Mouse (Mus musculus): ENCODE measurements at regions not wholly inside any gene's neighbourhood (a gene's known extent, or its start where the extent isn't known, plus 50 kb on each side); places are given as distances from the start of the nearest gene placed in this dataset.

DNA sequence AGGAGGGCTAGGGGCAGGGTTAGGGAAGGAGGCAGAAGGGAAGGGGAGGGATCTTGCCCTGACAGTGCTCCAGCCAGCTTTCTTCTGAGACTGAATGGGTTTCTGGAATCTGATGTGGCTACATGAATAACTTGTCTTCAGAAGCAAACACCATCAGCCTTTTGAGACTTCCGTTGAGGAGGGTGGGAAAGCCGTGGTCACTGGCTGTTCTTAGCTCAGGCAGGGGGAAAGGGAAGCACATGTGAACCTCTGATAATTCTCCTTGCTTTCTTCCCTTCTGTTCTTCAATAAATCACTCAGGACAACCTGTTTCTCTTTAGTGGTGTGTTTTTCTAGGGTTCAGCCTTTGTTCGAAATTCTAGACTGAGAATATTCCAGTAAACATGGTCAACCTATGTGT is 148.9 kb downstream of the Bcl11a start:
- H3K36me3 ChIP-seq (ENCODE audit: control insufficient read depth, insufficient read depth, low read length), result no peaks in the 10 kb centered on the region
- DNase-seq (ENCODE audit: extremely low read depth, low read depth, low spot score), result no peak
- no peaks in the 10 kb centered on the region for H3K27me3 ChIP-seq (ENCODE audit: control insufficient read depth, insufficient read depth, low read length)
- no peaks in the 10 kb centered on the region for H3K4me1 ChIP-seq (ENCODE audit: control insufficient read depth, insufficient read depth, low read length)
- no peak overlapping the region for H3K4me3 ChIP-seq (ENCODE audit: insufficient read depth, low read depth, low read length)
- no peak overlapping the region for H3K9ac ChIP-seq (ENCODE audit: low read depth, low read length)
- H3K79me2 ChIP-seq (ENCODE audit: control insufficient read depth, insufficient read depth, low read length), result no peaks in the 10 kb centered on the region
- 76% methylated on average over 3 of the region's 3 CpGs for WGBS
- H3K27ac ChIP-seq (replicated peaks; ENCODE audit: insufficient read depth, low read depth, low read length), result no peak overlapping the region
- TF ChIP-seq CTCF (IDR thresholded peaks at IDR 0.05; ENCODE audit: low read depth, low read length), result no peak
- TF ChIP-seq POLR2A (IDR thresholded peaks at IDR 0.05; ENCODE audit: extremely low read depth, insufficient read depth, low read length), result no peak

DNA sequence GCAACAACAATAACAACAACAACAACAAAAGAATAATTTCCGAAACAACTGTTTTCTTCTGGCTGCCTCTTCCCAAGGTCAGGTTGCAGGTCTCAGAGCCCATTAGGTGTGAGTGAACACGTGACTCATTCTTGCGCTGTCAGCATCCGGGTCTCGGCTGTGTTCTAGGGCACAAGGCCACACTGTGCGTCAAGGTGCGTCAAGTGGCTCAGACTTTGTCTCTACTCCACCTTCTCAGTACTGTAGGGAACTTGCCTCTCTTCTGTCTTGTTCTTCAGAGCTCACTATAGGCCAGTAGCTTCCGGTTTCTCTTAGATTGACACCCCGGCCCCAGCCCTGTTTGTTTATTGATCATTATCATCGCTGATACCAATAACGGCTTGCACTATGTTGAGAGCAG is 155.5 kb downstream of the Bcl11a start:
- Histone ChIP-seq H3K27me3 (ENCODE audit: control insufficient read depth, insufficient read depth, low read length) (peaks cover 3% of the 10 kb centered on the region; the same call in 1 of the 2 replicates), H3K36me3 (ENCODE audit: control insufficient read depth, insufficient read depth, low read length) (no peaks in the 10 kb centered on the region), H3K79me2 (ENCODE audit: control insufficient read depth, insufficient read depth, low read length) (no peaks in the 10 kb centered on the region), H3K4me1 (ENCODE audit: control insufficient read depth, insufficient read depth, low read length) (no peaks in the 10 kb centered on the region), H3K27ac (replicated peaks; ENCODE audit: insufficient read depth, low read depth, low read length) (no peak overlapping the region), H3K4me3 (ENCODE audit: insufficient read depth, low read depth, low read length) (no peak overlapping the region), H3K9ac (ENCODE audit: low read depth, low read length) (no peak overlapping the region)
- DNase-seq (ENCODE audit: extremely low read depth, low read depth, low spot score), result no peak
- TF ChIP-seq CTCF (IDR thresholded peaks at IDR 0.05; ENCODE audit: low read depth, low read length) (no peak), POLR2A (IDR thresholded peaks at IDR 0.05; ENCODE audit: extremely low read depth, insufficient read depth, low read length) (no peak)
- 52% methylated on average over 11 of the region's 11 CpGs for WGBS

DNA sequence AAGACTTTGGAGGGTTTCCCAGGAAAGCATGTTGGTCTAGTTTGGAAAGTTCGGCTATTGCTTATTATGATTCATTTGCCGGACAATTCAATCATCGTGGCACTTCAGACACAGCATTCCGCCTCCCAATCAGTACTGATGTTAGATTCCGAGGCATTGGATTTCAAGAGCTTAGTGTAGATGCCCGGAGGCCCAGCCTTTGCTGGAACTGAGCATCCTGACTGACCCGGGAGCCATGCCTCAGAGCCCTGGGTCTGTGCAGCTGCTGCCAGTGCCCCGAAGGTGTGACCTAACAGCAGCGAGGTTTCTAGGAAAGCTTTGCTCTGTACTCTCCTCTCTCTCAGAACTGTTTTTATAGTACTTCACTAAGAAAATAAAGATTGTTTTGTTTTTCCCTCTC is 156.0 kb downstream of the Bcl11a start:
- Histone ChIP-seq H3K9ac (ENCODE audit: low read depth, low read length) (no peak overlapping the region), H3K79me2 (ENCODE audit: control insufficient read depth, insufficient read depth, low read length) (no peaks in the 10 kb centered on the region), H3K36me3 (ENCODE audit: control insufficient read depth, insufficient read depth, low read length) (no peaks in the 10 kb centered on the region), H3K27ac (replicated peaks; ENCODE audit: insufficient read depth, low read depth, low read length) (no peak overlapping the region), H3K4me1 (ENCODE audit: control insufficient read depth, insufficient read depth, low read length) (no peaks in the 10 kb centered on the region), H3K4me3 (ENCODE audit: insufficient read depth, low read depth, low read length) (no peak overlapping the region), H3K27me3 (ENCODE audit: control insufficient read depth, insufficient read depth, low read length) (peaks cover 3% of the 10 kb centered on the region; the same call in 1 of the 2 replicates)
- no peak for DNase-seq (ENCODE audit: extremely low read depth, low read depth, low spot score)
- 50% methylated on average over 9 of the region's 9 CpGs for WGBS
- TF ChIP-seq POLR2A (IDR thresholded peaks at IDR 0.05; ENCODE audit: extremely low read depth, insufficient read depth, low read length) (no peak), CTCF (IDR thresholded peaks at IDR 0.05; ENCODE audit: low read depth, low read length) (no peak)

DNA sequence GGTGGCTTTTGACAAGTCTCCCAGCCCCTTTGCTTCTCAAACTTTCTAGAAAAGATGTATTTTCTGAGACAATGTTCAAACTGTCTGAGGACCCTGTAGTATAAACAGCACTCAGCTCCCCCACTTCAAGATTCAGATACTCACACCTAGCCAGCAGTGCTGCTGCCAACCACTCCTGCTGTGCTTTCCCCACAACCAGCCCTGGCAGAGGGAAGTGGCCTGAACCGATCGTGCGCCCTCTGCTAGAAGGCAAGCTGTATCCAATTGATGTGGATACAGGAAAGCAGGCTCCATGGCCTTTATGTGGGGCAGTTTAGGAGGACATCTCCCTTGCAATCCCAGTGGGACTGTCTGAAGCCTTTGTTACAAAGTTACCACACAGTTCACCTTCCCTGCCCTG is 156.6 kb downstream of the Bcl11a start:
- no peak overlapping the region for H3K4me3 ChIP-seq (ENCODE audit: insufficient read depth, low read depth, low read length)
- WGBS, result 71% methylated on average over 3 of the region's 3 CpGs
- H3K36me3 ChIP-seq (ENCODE audit: control insufficient read depth, insufficient read depth, low read length), result no peaks in the 10 kb centered on the region
- no peak overlapping the region for H3K27ac ChIP-seq (replicated peaks; ENCODE audit: insufficient read depth, low read depth, low read length)
- peaks cover 3% of the 10 kb centered on the region; the same call in 1 of the 2 replicates for H3K27me3 ChIP-seq (ENCODE audit: control insufficient read depth, insufficient read depth, low read length)
- TF ChIP-seq POLR2A (IDR thresholded peaks at IDR 0.05; ENCODE audit: extremely low read depth, insufficient read depth, low read length) (no peak), CTCF (IDR thresholded peaks at IDR 0.05; ENCODE audit: low read depth, low read length) (no peak)
- DNase-seq (ENCODE audit: extremely low read depth, low read depth, low spot score), result no peak
- no peaks in the 10 kb centered on the region for H3K4me1 ChIP-seq (ENCODE audit: control insufficient read depth, insufficient read depth, low read length)
- H3K79me2 ChIP-seq (ENCODE audit: control insufficient read depth, insufficient read depth, low read length), result no peaks in the 10 kb centered on the region
- H3K9ac ChIP-seq (ENCODE audit: low read depth, low read length), result no peak overlapping the region

DNA sequence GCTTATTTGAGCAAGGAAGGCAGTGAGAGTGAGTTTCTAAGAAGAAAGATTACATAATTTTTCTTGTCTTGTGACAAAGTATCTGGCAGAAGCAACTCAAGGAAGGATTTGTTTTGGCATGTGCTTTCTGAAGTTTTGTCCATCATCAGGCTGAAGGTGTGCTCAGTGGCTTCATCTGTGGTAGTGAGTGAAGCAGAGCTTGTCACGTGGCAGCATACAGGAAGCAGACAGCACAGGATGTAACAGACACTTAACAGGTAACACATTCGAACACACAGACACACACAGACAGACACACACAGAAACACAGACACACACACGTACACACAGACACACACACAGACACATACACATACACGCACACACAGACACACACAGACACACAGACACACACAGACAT is 157.5 kb downstream of the Bcl11a start:
- H3K27ac ChIP-seq (replicated peaks; ENCODE audit: insufficient read depth, low read depth, low read length), result no peak overlapping the region
- no peaks in the 10 kb centered on the region for H3K4me1 ChIP-seq (ENCODE audit: control insufficient read depth, insufficient read depth, low read length)
- H3K79me2 ChIP-seq (ENCODE audit: control insufficient read depth, insufficient read depth, low read length), result no peaks in the 10 kb centered on the region
- no peak overlapping the region for H3K9ac ChIP-seq (ENCODE audit: low read depth, low read length)
- no peak overlapping the region for H3K4me3 ChIP-seq (ENCODE audit: insufficient read depth, low read depth, low read length)
- TF ChIP-seq CTCF (IDR thresholded peaks at IDR 0.05; ENCODE audit: low read depth, low read length), result no peak
- TF ChIP-seq POLR2A (IDR thresholded peaks at IDR 0.05; ENCODE audit: extremely low read depth, insufficient read depth, low read length), result no peak
- WGBS, result 68% methylated on average over 4 of the region's 4 CpGs
- DNase-seq (ENCODE audit: extremely low read depth, low read depth, low spot score), result no peak
- H3K36me3 ChIP-seq (ENCODE audit: control insufficient read depth, insufficient read depth, low read length), result no peaks in the 10 kb centered on the region
- H3K27me3 ChIP-seq (ENCODE audit: control insufficient read depth, insufficient read depth, low read length), result peaks cover 3% of the 10 kb centered on the region; the same call in 1 of the 2 replicates

DNA sequence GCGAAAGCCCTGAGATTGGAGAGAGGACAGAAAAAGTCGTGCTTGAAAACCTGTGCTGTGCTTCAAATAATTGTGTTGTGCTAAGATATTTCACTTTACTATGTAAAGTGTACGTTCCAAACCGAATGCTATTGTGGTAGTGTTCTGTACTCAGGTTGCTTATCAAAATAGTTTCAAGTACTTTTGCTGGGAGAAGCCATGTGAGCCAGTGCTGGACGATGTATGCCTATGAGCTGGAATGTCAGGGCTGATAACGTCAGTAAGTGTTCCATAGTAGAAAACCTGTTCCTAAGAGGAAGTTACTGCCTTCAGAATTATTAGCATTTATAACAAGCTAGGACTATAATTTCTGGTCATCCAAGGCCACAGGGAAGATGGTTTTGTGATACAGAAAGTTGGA is 161.8 kb downstream of the Bcl11a start:
- no peak overlapping the region for H3K9ac ChIP-seq (ENCODE audit: low read depth, low read length)
- H3K4me3 ChIP-seq (ENCODE audit: insufficient read depth, low read depth, low read length), result no peak overlapping the region
- H3K27me3 ChIP-seq (ENCODE audit: control insufficient read depth, insufficient read depth, low read length), result peaks cover 1% of the 10 kb centered on the region; the same call in 1 of the 2 replicates
- no peak for TF ChIP-seq POLR2A (IDR thresholded peaks at IDR 0.05; ENCODE audit: extremely low read depth, insufficient read depth, low read length)
- no peak for TF ChIP-seq CTCF (IDR thresholded peaks at IDR 0.05; ENCODE audit: low read depth, low read length)
- 79% methylated on average over 6 of the region's 6 CpGs for WGBS
- no peak for DNase-seq (ENCODE audit: extremely low read depth, low read depth, low spot score)
- H3K4me1 ChIP-seq (ENCODE audit: control insufficient read depth, insufficient read depth, low read length), result no peaks in the 10 kb centered on the region
- no peaks in the 10 kb centered on the region for H3K79me2 ChIP-seq (ENCODE audit: control insufficient read depth, insufficient read depth, low read length)
- H3K27ac ChIP-seq (replicated peaks; ENCODE audit: insufficient read depth, low read depth, low read length), result no peak overlapping the region
- no peaks in the 10 kb centered on the region for H3K36me3 ChIP-seq (ENCODE audit: control insufficient read depth, insufficient read depth, low read length)
